Mouse (Mus musculus) ES-E14 (cell line): ENCODE results near the gene Sh3rf1.

Experiments
- HCFC1 ChIP-seq: IDR thresholded peaks from 2 replicates; pipeline ENCODE4 v1.6.1; 2012; ENCODE audit warnings: low read length, inconsistent platforms, borderline replicate concordance; ENCODE audit not compliant: insufficient read depth
- ZNF384 ChIP-seq: IDR thresholded peaks from 2 replicates; pipeline ENCODE4 v1.6.1; 2012; ENCODE audit warnings: low read depth, low read length, inconsistent platforms

DNA sequence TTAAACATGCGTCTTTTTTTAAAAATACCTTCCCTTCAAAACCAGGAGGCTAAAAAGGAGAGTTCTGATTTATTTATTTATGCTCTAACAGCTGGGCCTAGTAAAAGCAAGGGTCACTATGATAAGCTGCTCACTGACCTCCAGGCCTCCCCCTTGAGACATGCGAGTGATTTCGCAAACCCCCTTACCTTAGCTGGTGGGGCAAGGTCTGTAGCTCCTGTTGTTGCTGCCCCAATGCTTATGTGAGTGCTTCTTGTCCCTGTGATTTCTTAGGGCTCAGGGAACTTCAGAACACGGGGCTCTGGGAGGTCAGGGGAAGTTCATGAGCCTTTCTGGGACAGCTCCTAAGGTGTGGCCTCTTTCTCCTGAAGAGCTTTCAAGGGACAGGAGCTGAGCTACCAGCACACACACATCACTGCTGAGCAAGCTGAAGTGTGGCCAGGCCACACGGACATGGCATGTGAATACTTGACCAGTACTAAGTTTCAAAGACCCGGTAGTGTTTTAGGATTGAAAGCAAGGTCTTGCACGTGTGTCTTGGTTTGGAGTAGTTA, 118.9 kb downstream of the Sh3rf1 start:
- TF ChIP-seq HCFC1 = no peak
- no peak for TF ChIP-seq ZNF384
